Mouse (Mus musculus) bone marrow macrophage, adult 2 months (primary cell): ENCODE data around the gene Kcnn4.

Experiments used
- CTCF ChIP-seq: IDR thresholded peaks from 2 replicates; pipeline ENCODE4 v1.5.1; 2012; ENCODE audit warnings: low read depth, mild to moderate bottlenecking, low read length, moderate library complexity
- POLR2A ChIP-seq: IDR thresholded peaks from 2 replicates; pipeline ENCODE4 v1.6.1; 2012; ENCODE audit warnings: mild to moderate bottlenecking, low read depth, low read length, borderline replicate concordance

GRCm38 (mm10) chr7:24399256-24400081 lies 29.4 kb downstream of the Kcnn4 start, which contains the start of gene Smg9:
- TF ChIP-seq CTCF (no peak), POLR2A (peak; percentile 79)
